Mouse (Mus musculus): ENCODE measurements around the gene Arhgap33. TPM values are rescaled to one million over a fixed set of nuclear protein-coding genes. Genes with fewer than 3 reads are reported as not detected.
"Not testable (repeated sequence)": the region's sequence is repeated elsewhere in the genome, so short reads cannot be mapped to it uniquely, and the experiment has no call there.

Gene Arhgap33
- polyA plus RNA-seq, 1 experiment from 2014 or later, result 1.0 TPM

- 10% methylated on average over 4 of the region's 4 CpGs for WGBS (ENCODE audit: insufficient replicate concordance)
- TF ChIP-seq CTCF (IDR thresholded peaks at IDR 0.05; ENCODE audit: low read depth) (peak; percentile 88), EP300 (IDR thresholded peaks at IDR 0.05; ENCODE audit: low read depth) (no peak)
- DNase-seq (peak; percentile 86), ATAC-seq (peak; percentile 57)
- H3K9me3 ChIP-seq (ENCODE audit: low read length), result no peaks in the 10 kb centered on the region
- peaks cover 3% of the 10 kb centered on the region; the same call in 1 of the 2 replicates for H3K4me1 ChIP-seq (ENCODE audit: insufficient read depth)
- peak overlapping the region; percentile 78 for H3K27ac ChIP-seq (ENCODE audit: low read depth)
- H3K4me3 ChIP-seq (ENCODE audit: low read depth, low read length), result no peak overlapping the region
- no peaks in the 10 kb centered on the region for H3K36me3 ChIP-seq (replicated peaks; ENCODE audit: insufficient read depth, low read length)
- no peaks in the 10 kb centered on the region for H3K27me3 ChIP-seq (ENCODE audit: insufficient read depth, low read length)
- no peak overlapping the region for H3K4me2 ChIP-seq (ENCODE audit: low read depth, low read length)
- H3K9ac ChIP-seq (replicated peaks), result no peak overlapping the region
Measured at GRCm38 (mm10) chr7:30492765-30493164, 42.1 kb downstream of the Arhgap33 start.

DNA sequence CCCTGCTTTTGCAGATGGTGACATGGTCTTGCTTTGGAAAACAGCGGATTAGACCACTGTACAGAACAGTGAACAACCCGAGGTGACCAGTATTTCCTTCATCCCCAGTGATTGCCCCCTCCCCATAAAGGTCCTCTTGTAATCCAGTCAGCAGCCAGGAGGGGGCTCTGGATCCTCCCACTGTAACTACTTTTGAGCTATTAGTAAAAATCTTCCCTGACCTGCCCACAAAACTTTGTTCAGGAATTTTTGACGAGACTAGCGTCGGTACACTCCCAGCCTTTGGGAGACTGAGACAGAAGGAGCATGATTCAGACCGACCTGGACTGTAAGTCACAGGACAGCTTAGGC lies 43.9 kb downstream of the Arhgap33 start:
- DNase-seq (no peak), ATAC-seq (no peak)
- 21% methylated on average over 6 of the region's 6 CpGs for WGBS (ENCODE audit: insufficient replicate concordance)
- no peaks in the 10 kb centered on the region for H3K36me3 ChIP-seq (replicated peaks; ENCODE audit: insufficient read depth, low read length)
- no peak overlapping the region for H3K4me2 ChIP-seq (ENCODE audit: low read depth, low read length)
- no peak overlapping the region for H3K4me3 ChIP-seq (ENCODE audit: low read depth, low read length)
- no peak overlapping the region for H3K27ac ChIP-seq (ENCODE audit: low read depth)
- H3K9ac ChIP-seq (replicated peaks), result no peak overlapping the region
- no peak for TF ChIP-seq EP300 (IDR thresholded peaks at IDR 0.05; ENCODE audit: low read depth)
- TF ChIP-seq CTCF (IDR thresholded peaks at IDR 0.05; ENCODE audit: low read depth), result no peak
- peaks cover 3% of the 10 kb centered on the region; the same call in 1 of the 2 replicates for H3K4me1 ChIP-seq (ENCODE audit: insufficient read depth)
- no peaks in the 10 kb centered on the region for H3K27me3 ChIP-seq (ENCODE audit: insufficient read depth, low read length)
- no peaks in the 10 kb centered on the region for H3K9me3 ChIP-seq (ENCODE audit: low read length)

GRCm38 (mm10) chr7:30490251-30490956 lies 44.5 kb downstream of the Arhgap33 start:
- Histone ChIP-seq H3K4me1 (ENCODE audit: insufficient read depth) (peaks cover 3% of the 10 kb centered on the region; the same call in 1 of the 2 replicates), H3K27me3 (ENCODE audit: insufficient read depth, low read length) (no peaks in the 10 kb centered on the region), H3K4me2 (ENCODE audit: low read depth, low read length) (no peak overlapping the region), H3K9ac (replicated peaks) (no peak overlapping the region), H3K36me3 (replicated peaks; ENCODE audit: insufficient read depth, low read length) (no peaks in the 10 kb centered on the region), H3K27ac (ENCODE audit: low read depth) (no peak overlapping the region), H3K4me3 (ENCODE audit: low read depth, low read length) (no peak overlapping the region), H3K9me3 (ENCODE audit: low read length) (no peaks in the 10 kb centered on the region)
- peak; percentile 53 for DNase-seq
- TF ChIP-seq CTCF (IDR thresholded peaks at IDR 0.05; ENCODE audit: low read depth) (peak; percentile 82), EP300 (IDR thresholded peaks at IDR 0.05; ENCODE audit: low read depth) (no peak)
- ATAC-seq, result no peak
- 35% methylated on average over 16 of the region's 16 CpGs for WGBS (ENCODE audit: insufficient replicate concordance)

- H3K9ac ChIP-seq (replicated peaks), result no peak overlapping the region
- no peaks in the 10 kb centered on the region for H3K4me1 ChIP-seq (ENCODE audit: insufficient read depth)
- no peak overlapping the region for H3K4me2 ChIP-seq (ENCODE audit: low read depth, low read length)
- no peaks in the 10 kb centered on the region for H3K9me3 ChIP-seq (ENCODE audit: low read length)
- no peak for ATAC-seq
- no peaks in the 10 kb centered on the region for H3K36me3 ChIP-seq (replicated peaks; ENCODE audit: insufficient read depth, low read length)
- TF ChIP-seq EP300 (IDR thresholded peaks at IDR 0.05; ENCODE audit: low read depth), result no peak
- TF ChIP-seq CTCF (IDR thresholded peaks at IDR 0.05; ENCODE audit: low read depth), result no peak
- peak; percentile 50 for DNase-seq
- H3K4me3 ChIP-seq (ENCODE audit: low read depth, low read length), result no peak overlapping the region
- 12% methylated on average over 8 of the region's 8 CpGs for WGBS (ENCODE audit: insufficient replicate concordance)
- no peaks in the 10 kb centered on the region for H3K27me3 ChIP-seq (ENCODE audit: insufficient read depth, low read length)
- H3K27ac ChIP-seq (ENCODE audit: low read depth), result no peak overlapping the region
Measured at GRCm38 (mm10) chr7:30484250-30484649, 50.6 kb downstream of the Arhgap33 start.

DNA sequence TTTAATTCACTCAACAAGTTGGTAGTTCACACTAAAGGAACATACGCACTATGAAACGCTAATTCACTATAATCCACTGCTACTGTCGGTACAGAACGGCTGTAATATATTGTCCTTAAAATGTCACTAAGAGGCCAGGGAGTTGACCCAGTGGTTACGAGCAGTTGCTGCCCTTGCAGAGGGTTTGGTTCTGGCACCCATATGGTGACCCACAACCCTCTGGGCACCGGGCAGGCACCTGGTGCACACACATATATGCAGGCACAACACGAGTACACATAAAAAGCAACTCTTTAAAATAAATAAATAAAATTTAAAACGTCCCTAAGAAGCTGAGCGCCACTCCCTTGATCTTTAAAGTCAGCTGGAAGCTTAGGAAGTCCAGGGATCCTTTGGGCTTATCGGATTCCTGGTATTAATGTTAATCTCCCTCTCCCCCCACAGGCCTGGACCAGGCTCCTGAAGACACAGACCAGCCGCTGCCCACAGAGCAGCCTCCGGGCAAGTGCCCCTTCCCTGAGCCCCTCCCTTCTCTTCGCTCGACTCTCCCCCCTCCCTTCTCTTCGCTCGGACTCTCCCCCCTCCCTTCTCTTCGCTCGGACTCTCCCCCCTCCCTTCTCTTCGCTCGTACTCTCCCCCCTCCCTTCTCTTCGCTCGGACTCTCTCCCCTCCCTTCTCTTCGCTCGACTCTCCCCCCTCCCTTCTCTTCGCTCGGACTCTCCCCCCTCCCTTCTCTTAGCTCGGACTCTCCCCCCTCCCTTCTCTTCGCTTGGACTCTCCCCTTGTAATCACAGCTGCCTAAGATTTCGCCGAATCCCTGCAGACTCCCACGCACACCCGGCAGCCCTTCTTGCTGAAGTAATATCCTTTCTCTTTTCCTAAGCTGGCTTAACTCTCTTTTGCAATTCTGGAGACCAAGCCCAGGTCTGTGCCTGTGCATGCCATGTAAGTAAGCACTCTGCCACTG lies 57.2 kb downstream of the Arhgap33 start:
- ATAC-seq (no peak), DNase-seq (no peak)
- Histone ChIP-seq H3K27me3 (ENCODE audit: insufficient read depth, low read length) (no peaks in the 10 kb centered on the region), H3K36me3 (replicated peaks; ENCODE audit: insufficient read depth, low read length) (no peaks in the 10 kb centered on the region), H3K9ac (replicated peaks) (no peak overlapping the region), H3K4me1 (ENCODE audit: insufficient read depth) (peaks cover 4% of the 10 kb centered on the region; the same call in 1 of the 2 replicates), H3K4me3 (ENCODE audit: low read depth, low read length) (no peak overlapping the region), H3K27ac (ENCODE audit: low read depth) (no peak overlapping the region), H3K4me2 (ENCODE audit: low read depth, low read length) (peak overlapping the region; percentile 52), H3K9me3 (ENCODE audit: low read length) (no peaks in the 10 kb centered on the region)
- TF ChIP-seq EP300 (IDR thresholded peaks at IDR 0.05; ENCODE audit: low read depth) (no peak), CTCF (IDR thresholded peaks at IDR 0.05; ENCODE audit: low read depth) (no peak)
- WGBS (ENCODE audit: insufficient replicate concordance), result 16% methylated on average over 28 of the region's 32 CpGs

DNA sequence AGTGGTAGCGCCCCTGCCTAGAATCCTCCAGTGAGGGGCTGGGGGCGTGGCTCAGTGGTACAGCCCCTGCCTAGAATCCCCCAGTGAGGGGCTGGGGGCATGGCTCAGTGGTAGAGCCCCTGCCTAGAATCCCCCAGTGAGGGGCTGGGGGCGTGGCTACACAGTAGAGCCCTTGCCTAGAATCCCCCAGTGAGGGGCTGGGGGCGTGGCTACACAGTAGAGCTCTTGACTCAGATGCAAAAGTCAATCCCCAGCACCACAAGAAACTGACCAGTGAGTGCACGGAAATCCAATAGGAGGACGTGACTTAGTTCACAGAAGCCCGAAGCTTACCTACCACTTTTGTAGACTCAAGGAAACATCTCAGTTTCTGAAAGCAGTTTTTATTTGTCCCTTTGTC lies 58.7 kb downstream of the Arhgap33 start:
- H3K27ac ChIP-seq (ENCODE audit: low read depth); DNase-seq; H3K9ac ChIP-seq (replicated peaks); H3K4me1 ChIP-seq (ENCODE audit: insufficient read depth); H3K4me3 ChIP-seq (ENCODE audit: low read depth, low read length); H3K36me3 ChIP-seq (replicated peaks; ENCODE audit: insufficient read depth, low read length); H3K9me3 ChIP-seq (ENCODE audit: low read length); H3K4me2 ChIP-seq (ENCODE audit: low read depth, low read length); ATAC-seq; H3K27me3 ChIP-seq (ENCODE audit: insufficient read depth, low read length): not testable (repeated sequence)
- 74% methylated on average over 7 of the region's 7 CpGs for WGBS (ENCODE audit: insufficient replicate concordance)
